Mouse (Mus musculus) midbrain, embryonic 10.5 days (tissue): ENCODE results near the gene Pygb. TPM values are rescaled to one million over a fixed set of nuclear protein-coding genes. Genes with fewer than 3 reads are reported as not detected.
A peak's percentile ranks its signal among the peaks of the same experiment; 100 is the strongest.

Experiments
- DNase-seq: peaks from one replicate; pipeline ENCODE4 v3.0.0-alpha.2; 2017; ENCODE audit warnings: low spot score
- H3K27ac ChIP-seq: fragments of 300-500 bp; sonication (generic); replicated peaks from 2 replicates; pipeline ENCODE4 v1.5.1; 2016; ENCODE audit warnings: mild to moderate bottlenecking
- H3K27me3 ChIP-seq: fragments of 300-500 bp; sonication (generic); 2 replicates; pipeline ENCODE4 v1.6.1; 2016; ENCODE audit warnings: low read depth, mild to moderate bottlenecking; ENCODE audit not compliant: poor library complexity, severe bottlenecking
- H3K36me3 ChIP-seq: fragments of 300-500 bp; sonication (generic); 2 replicates; pipeline ENCODE4 v1.6.1; 2016; ENCODE audit warnings: mild to moderate bottlenecking, moderate library complexity
- H3K4me1 ChIP-seq: fragments of 300-500 bp; sonication (generic); 2 replicates; pipeline ENCODE4 v1.6.1; 2016
- H3K4me3 ChIP-seq: fragments of 300-500 bp; sonication (generic); 2 replicates; pipeline ENCODE4 v1.5.1; 2016; ENCODE audit warnings: mild to moderate bottlenecking, moderate library complexity
- H3K9me3 ChIP-seq: fragments of 300-500 bp; sonication (generic); replicated peaks from 2 replicates; pipeline ENCODE4 v1.6.1; 2016; ENCODE audit warnings: mild to moderate bottlenecking
- WGBS: fragments of 180-500 bp; shearing (Covaris S2); methylation state at CpG from one replicate; pipeline ENCODE4 v1.1.7; 2016; 5-methylcytosine and 5-hydroxymethylcytosine counted together
- polyA plus RNA-seq: library from polyadenylated mRNA; unstranded; fragments of >200 nt; fragmentation: Nextera tagmentation; extraction: Ambion mirVana; gene quantifications from 2 replicates; pipeline ENCODE4 v1.2.1, GENCODE M21; 2016

Pygb gene
- 62.7 and 67.0 TPM in 2 replicates for polyA plus RNA-seq

GRCm38 (mm10) chr2:150786251-150787180 lies at the start of gene Pygb:
Gene Pygb (plus strand): TSS chr2:150786735.
- Histone ChIP-seq H3K4me1 (peaks cover 23% of the 10 kb centered on the region), H3K9me3 (no peaks in the 10 kb centered on the region), H3K27me3 (peaks cover 19% of the 10 kb centered on the region), H3K4me3 (peak within 1 kb of the TSS; percentile 84), H3K27ac (peak within 1 kb of the TSS; percentile 83), H3K36me3 (no peaks in the 10 kb centered on the region)
- WGBS: 3% methylated on average over 57 of the region's 58 CpGs
- DNase-seq: peak; percentile 91

DNA sequence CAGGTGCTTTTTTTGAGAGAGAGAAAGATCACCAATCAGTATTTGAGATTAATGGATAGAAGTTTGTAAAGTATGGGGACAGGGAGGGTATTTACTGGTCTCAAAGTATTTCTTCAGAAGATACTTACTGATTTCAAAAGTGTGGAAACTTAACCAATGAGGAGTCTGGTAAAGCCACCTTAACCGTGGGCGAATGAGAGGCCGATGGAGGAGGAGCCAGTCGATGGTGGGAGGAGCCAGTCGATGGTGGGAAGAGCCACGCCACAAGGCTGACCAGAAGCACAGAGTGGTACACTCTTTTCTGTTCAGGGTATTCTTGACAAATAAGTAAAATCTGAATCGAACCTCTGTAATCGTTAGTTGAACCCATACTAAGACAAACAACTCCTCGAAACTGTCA lies 48.7 kb upstream of the Pygb start:
- Histone ChIP-seq H3K4me3 (no peak overlapping the region), H3K27ac (no peak overlapping the region), H3K4me1 (peaks cover 19% of the 10 kb centered on the region), H3K9me3 (no peaks in the 10 kb centered on the region; the same call in 1 of the 2 replicates), H3K27me3 (peaks cover 19% of the 10 kb centered on the region; the same call in 1 of the 2 replicates), H3K36me3 (no peaks in the 10 kb centered on the region)
- DNase-seq: no peak
- 77% methylated on average over 9 of the region's 9 CpGs for WGBS

DNA sequence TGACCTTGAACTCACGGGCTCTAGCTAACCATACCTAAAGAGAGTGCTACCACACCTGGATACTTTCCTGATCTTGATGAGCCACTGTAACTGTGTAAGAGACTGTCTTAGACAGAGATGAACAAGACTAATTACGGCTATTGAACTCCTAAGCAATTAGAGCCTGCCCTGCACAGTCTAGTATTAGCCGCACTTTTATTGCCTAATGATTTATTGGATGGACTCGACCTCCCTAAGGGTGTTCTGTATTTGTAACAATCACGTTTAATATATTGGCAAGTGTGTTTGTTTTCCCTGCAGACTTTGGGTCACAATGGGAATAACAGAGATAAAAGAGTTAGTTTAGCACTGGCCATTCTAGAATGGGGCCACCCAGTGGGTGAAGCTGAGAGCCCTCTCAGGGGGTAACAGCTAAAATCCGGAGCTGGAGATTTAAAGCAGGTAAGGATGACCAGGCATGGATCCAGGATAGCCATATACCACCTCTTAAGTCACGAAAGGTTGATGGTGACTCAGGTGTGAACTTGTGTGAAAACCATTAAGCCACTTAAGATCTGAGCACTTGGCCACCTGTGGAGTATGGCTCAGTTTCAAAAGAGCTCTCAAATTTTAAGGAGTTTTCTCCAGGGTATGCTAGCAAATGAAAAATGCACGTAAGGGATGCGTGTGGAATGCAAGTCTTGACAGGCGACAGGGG lies 46.2 kb upstream of the Pygb start:
- no peak for DNase-seq
- 71% methylated on average over 10 of the region's 10 CpGs for WGBS
- H3K4me3 ChIP-seq: no peak overlapping the region

GRCm38 (mm10) chr2:150741405-150741804 lies 45.1 kb upstream of the Pygb start:
- Histone ChIP-seq H3K4me1 (peaks cover 7% of the 10 kb centered on the region), H3K27ac (no peak overlapping the region), H3K27me3 (peaks cover 19% of the 10 kb centered on the region; the same call in 1 of the 2 replicates), H3K4me3 (no peak overlapping the region), H3K9me3 (no peaks in the 10 kb centered on the region; the same call in 1 of the 2 replicates), H3K36me3 (no peaks in the 10 kb centered on the region)
- DNase-seq: no peak
- WGBS: 70% methylated on average over 4 of the region's 4 CpGs

More for the DNA sequence above, 46.2 kb upstream of the Pygb start:
- Histone ChIP-seq H3K36me3 (no peaks in the 10 kb centered on the region), H3K9me3 (no peaks in the 10 kb centered on the region; the same call in 1 of the 2 replicates), H3K27ac (no peak overlapping the region), H3K4me1 (peaks cover 17% of the 10 kb centered on the region), H3K27me3 (peaks cover 19% of the 10 kb centered on the region; the same call in 1 of the 2 replicates)

DNA sequence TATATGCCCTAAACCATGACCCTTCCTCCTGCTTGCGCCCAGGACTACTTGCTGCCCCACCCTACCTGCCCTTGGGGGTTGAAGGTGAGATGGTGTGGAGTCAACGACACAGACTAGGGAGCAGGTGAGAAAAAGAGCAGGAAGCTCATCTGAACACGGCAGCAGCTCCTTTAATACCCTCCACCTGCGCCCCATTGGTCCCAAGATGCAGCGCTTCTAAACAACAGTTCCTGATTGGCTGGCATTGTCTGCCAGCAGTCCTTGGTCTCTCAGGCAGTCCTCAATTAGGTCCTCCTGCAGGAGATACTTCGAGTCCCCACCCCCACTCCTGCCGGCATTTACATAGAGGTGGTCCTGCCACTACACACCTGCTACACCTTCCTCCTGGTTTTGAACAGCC lies 41.5 kb upstream of the Pygb start:
- Histone ChIP-seq H3K9me3 (no peaks in the 10 kb centered on the region; the same call in 1 of the 2 replicates), H3K27me3 (no peaks in the 10 kb centered on the region; the same call in 1 of the 2 replicates), H3K4me3 (no peak overlapping the region), H3K36me3 (no peaks in the 10 kb centered on the region), H3K27ac (no peak overlapping the region), H3K4me1 (peaks cover 9% of the 10 kb centered on the region)
- 87% methylated on average over 7 of the region's 7 CpGs for WGBS
- DNase-seq: no peak

- Histone ChIP-seq H3K4me1 (peaks cover 10% of the 10 kb centered on the region), H3K4me3 (peak within 1 kb of the TSS; percentile 63), H3K9me3 (no peaks in the 10 kb centered on the region), H3K27me3 (no peaks in the 10 kb centered on the region), H3K27ac (peak within 1 kb of the TSS; percentile 89), H3K36me3 (peaks cover 12% of the 10 kb centered on the region)
- under 1% methylated on average over 30 of the region's 30 CpGs for WGBS
- peak; percentile 94 for DNase-seq
Measured at GRCm38 (mm10) chr2:150748854-150749253, 37.7 kb upstream of the Pygb start, which contains the start of gene Entpd6. Gene Entpd6 (plus strand): TSS chr2:150749042.

DNA sequence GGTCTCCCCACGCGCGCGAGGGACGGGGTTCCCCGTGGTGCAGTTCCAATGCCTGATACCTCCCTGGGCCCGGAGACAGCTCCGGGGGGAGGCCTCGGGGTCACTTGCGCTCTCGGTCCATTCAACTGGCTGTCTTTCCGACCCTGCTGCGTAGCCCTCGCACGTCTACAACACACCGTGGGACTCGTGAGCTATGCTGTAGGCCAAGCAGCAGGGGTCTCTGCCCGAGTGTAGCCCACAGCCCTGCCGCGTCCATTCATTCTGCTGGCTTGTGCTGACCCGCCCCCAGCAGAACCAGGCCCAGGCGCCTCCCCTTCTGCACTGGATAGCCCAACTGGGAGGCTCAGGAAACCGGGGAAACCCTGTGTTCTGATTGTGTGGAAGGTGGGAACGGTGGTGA lies 37.3 kb upstream of the Pygb start:
- H3K36me3 ChIP-seq: peaks cover 14% of the 10 kb centered on the region
- WGBS: 1% methylated on average over 24 of the region's 24 CpGs
- DNase-seq: peak; percentile 56
- H3K4me1 ChIP-seq: peaks cover 10% of the 10 kb centered on the region
- H3K4me3 ChIP-seq: peak overlapping the region; percentile 63
- H3K27ac ChIP-seq: peak overlapping the region; percentile 89
- H3K9me3 ChIP-seq: no peaks in the 10 kb centered on the region
- H3K27me3 ChIP-seq: no peaks in the 10 kb centered on the region

DNA sequence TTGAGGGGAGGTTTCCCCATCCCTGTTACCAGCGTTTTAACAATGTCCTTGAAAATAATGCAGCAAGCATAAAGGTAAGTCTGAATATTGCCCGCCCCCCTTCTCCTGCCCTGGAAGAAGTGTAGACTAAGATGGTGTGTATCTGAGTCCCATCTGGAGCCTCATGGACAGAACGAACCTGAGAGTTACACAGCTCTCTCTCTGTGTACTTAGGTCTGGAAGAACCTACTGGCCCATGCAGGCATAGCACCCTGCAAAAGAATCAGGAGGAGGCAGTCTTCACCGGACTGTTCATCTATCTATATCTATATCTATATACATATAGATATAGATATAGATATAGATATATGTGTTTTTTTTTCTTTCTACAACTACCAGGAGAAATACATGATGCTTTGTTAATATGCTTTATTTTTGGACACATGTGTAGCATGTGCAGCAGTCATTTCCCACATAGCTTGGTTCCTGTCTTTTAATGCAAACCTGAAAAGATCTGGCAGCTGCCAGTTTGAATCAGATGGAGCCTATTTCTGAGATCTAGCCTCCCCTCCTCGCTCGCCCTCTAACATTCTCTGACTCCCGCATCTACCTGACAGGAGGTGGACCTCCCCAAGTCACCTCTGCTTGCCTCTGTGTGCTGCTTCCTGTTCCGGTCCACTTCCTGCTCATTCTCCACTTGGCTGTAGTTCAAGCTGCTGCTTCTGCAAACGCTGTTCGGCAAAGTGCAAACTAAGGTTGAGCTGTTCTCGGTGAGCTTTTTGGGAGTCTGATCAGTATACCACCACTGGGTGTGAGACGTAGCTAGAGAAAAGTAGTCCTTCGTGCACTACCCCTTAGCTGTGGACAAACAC lies 36.2 kb upstream of the Pygb start:
- Histone ChIP-seq H3K36me3 (peaks cover 14% of the 10 kb centered on the region), H3K27me3 (no peaks in the 10 kb centered on the region), H3K4me1 (peaks cover 10% of the 10 kb centered on the region), H3K4me3 (peak overlapping the region; percentile 63), H3K9me3 (no peaks in the 10 kb centered on the region), H3K27ac (no peak overlapping the region)
- DNase-seq: no peak
- WGBS: 84% methylated on average over 13 of the region's 13 CpGs

GRCm38 (mm10) chr2:150755016-150755415 lies 31.5 kb upstream of the Pygb start:
- Histone ChIP-seq H3K27me3 (no peaks in the 10 kb centered on the region), H3K9me3 (no peaks in the 10 kb centered on the region), H3K27ac (no peak overlapping the region), H3K4me3 (no peak overlapping the region), H3K4me1 (peaks cover 2% of the 10 kb centered on the region), H3K36me3 (peaks cover 49% of the 10 kb centered on the region)
- WGBS: 89% methylated on average over 3 of the region's 3 CpGs
- no peak for DNase-seq

DNA sequence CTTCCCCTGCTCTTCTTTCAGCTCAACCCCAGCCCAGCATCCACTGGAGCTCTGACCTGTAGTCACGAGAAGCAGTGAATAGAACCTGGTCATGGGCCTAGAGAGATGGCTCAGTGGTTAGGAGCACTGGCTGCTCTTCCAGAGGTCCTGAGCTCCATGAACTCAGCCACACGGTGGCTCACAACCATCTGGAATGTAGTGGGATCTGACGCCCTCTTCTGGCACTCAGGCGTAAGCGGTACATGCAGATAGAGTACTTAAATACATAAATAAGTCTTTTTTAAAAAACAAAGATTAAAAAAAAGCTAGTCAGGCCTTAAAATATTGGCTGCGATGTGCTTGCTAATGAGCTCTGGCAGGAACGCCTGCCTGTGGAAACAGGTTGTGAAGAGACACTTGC lies 25.1 kb upstream of the Pygb start:
- 0 out of 2 replicates have a peak, but pooled peaks cover 3% of the 10 kb centered on the region for H3K9me3 ChIP-seq
- no peaks in the 10 kb centered on the region for H3K4me1 ChIP-seq
- H3K27ac ChIP-seq: no peak overlapping the region
- no peak overlapping the region for H3K4me3 ChIP-seq
- 84% methylated on average over 7 of the region's 7 CpGs for WGBS
- no peaks in the 10 kb centered on the region for H3K27me3 ChIP-seq
- DNase-seq: no peak
- peaks cover 71% of the 10 kb centered on the region for H3K36me3 ChIP-seq

GRCm38 (mm10) chr2:150765619-150766018 lies 20.9 kb upstream of the Pygb start:
- Histone ChIP-seq H3K27me3 (no peaks in the 10 kb centered on the region), H3K9me3 (0 out of 2 replicates have a peak, but pooled peaks cover 1% of the 10 kb centered on the region), H3K4me1 (no peaks in the 10 kb centered on the region), H3K4me3 (no peak overlapping the region), H3K27ac (no peak overlapping the region), H3K36me3 (peaks cover 75% of the 10 kb centered on the region)
- DNase-seq: no peak
- 81% methylated on average over 2 of the region's 2 CpGs for WGBS
